Mouse (Mus musculus): ENCODE results near the gene Grin2b. TPM values are rescaled to one million over a fixed set of nuclear protein-coding genes. Genes with fewer than 3 reads are reported as not detected.
"Not testable (repeated sequence)": the region's sequence is repeated elsewhere in the genome, so short reads cannot be mapped to it uniquely, and the experiment has no call there.

Gene Grin2b
- polyA plus RNA-seq, 1 experiment from 2014 or later = 62.4 TPM

GRCm38 (mm10) chr6:135703655-135704054 is 469.7 kb downstream of the Grin2b start:
- 46% methylated on average over 2 of the region's 2 CpGs for WGBS
- no peaks in the 10 kb centered on the region for H3K4me1 ChIP-seq (replicated peaks)
- no peak overlapping the region for H3K4me2 ChIP-seq
- no peaks in the 10 kb centered on the region for H3K36me3 ChIP-seq
- no peaks in the 10 kb centered on the region for H3K27me3 ChIP-seq
- H3K9me3 ChIP-seq = no peaks in the 10 kb centered on the region
- ATAC-seq (ENCODE audit: low FRiP score, low read depth) = no peak
- H3K4me3 ChIP-seq = no peak overlapping the region
- H3K27ac ChIP-seq (replicated peaks) = no peak overlapping the region
- H3K9ac ChIP-seq = no peak overlapping the region

GRCm38 (mm10) chr6:135701361-135701760 is 471.9 kb downstream of the Grin2b start:
- WGBS = 59% methylated on average over 3 of the region's 3 CpGs
- no peaks in the 10 kb centered on the region for H3K9me3 ChIP-seq
- no peaks in the 10 kb centered on the region for H3K36me3 ChIP-seq
- no peak for ATAC-seq (ENCODE audit: low FRiP score, low read depth)
- H3K27me3 ChIP-seq = no peaks in the 10 kb centered on the region
- H3K9ac ChIP-seq = no peak overlapping the region
- H3K27ac ChIP-seq (replicated peaks) = no peak overlapping the region
- no peaks in the 10 kb centered on the region for H3K4me1 ChIP-seq (replicated peaks)
- H3K4me2 ChIP-seq = no peak overlapping the region
- no peak overlapping the region for H3K4me3 ChIP-seq

- Histone ChIP-seq H3K27ac (replicated peaks) (no peak overlapping the region), H3K27me3 (no peaks in the 10 kb centered on the region), H3K36me3 (no peaks in the 10 kb centered on the region), H3K9ac (no peak overlapping the region), H3K4me3 (no peak overlapping the region), H3K4me1 (replicated peaks) (no peaks in the 10 kb centered on the region), H3K4me2 (no peak overlapping the region), H3K9me3 (no peaks in the 10 kb centered on the region)
- no peak for ATAC-seq (ENCODE audit: low FRiP score, low read depth)
- WGBS = 85% methylated on average over 12 of the region's 12 CpGs
Measured at GRCm38 (mm10) chr6:135700717-135701345, 472.5 kb downstream of the Grin2b start.

- ATAC-seq (ENCODE audit: low FRiP score, low read depth) = no peak
- H3K36me3 ChIP-seq = no peaks in the 10 kb centered on the region
- no peaks in the 10 kb centered on the region for H3K27me3 ChIP-seq
- H3K4me3 ChIP-seq = no peak overlapping the region
- H3K9ac ChIP-seq = no peak overlapping the region
- no peaks in the 10 kb centered on the region for H3K4me1 ChIP-seq (replicated peaks)
- H3K9me3 ChIP-seq = no peaks in the 10 kb centered on the region
- WGBS = 71% methylated on average over 9 of the region's 9 CpGs
- no peak overlapping the region for H3K27ac ChIP-seq (replicated peaks)
- H3K4me2 ChIP-seq = no peak overlapping the region
Measured at GRCm38 (mm10) chr6:135692533-135692932, 480.8 kb downstream of the Grin2b start.

GRCm38 (mm10) chr6:135691561-135691960 is 481.8 kb downstream of the Grin2b start:
- H3K9me3 ChIP-seq = no peaks in the 10 kb centered on the region
- H3K4me2 ChIP-seq = no peak overlapping the region
- ATAC-seq (ENCODE audit: low FRiP score, low read depth) = no peak
- no peak overlapping the region for H3K9ac ChIP-seq
- no peaks in the 10 kb centered on the region for H3K27me3 ChIP-seq
- 90% methylated on average over 7 of the region's 7 CpGs for WGBS
- no peaks in the 10 kb centered on the region for H3K4me1 ChIP-seq (replicated peaks)
- H3K27ac ChIP-seq (replicated peaks) = no peak overlapping the region
- no peaks in the 10 kb centered on the region for H3K36me3 ChIP-seq
- H3K4me3 ChIP-seq = no peak overlapping the region

GRCm38 (mm10) chr6:135687926-135688325 is 485.4 kb downstream of the Grin2b start:
- H3K27me3 ChIP-seq = no peaks in the 10 kb centered on the region
- WGBS = 68% methylated on average over 9 of the region's 9 CpGs
- H3K4me1 ChIP-seq (replicated peaks) = no peaks in the 10 kb centered on the region
- no peak overlapping the region for H3K9ac ChIP-seq
- no peak overlapping the region for H3K4me2 ChIP-seq
- ATAC-seq (ENCODE audit: low FRiP score, low read depth) = no peak
- H3K36me3 ChIP-seq = no peaks in the 10 kb centered on the region
- H3K4me3 ChIP-seq = no peak overlapping the region
- no peak overlapping the region for H3K27ac ChIP-seq (replicated peaks)
- no peaks in the 10 kb centered on the region for H3K9me3 ChIP-seq

GRCm38 (mm10) chr6:135684206-135684605 is 489.1 kb downstream of the Grin2b start:
- Histone ChIP-seq H3K36me3 (no peaks in the 10 kb centered on the region), H3K4me2 (no peak overlapping the region), H3K9ac (no peak overlapping the region), H3K9me3 (no peaks in the 10 kb centered on the region), H3K27ac (replicated peaks) (no peak overlapping the region), H3K27me3 (no peaks in the 10 kb centered on the region), H3K4me3 (no peak overlapping the region), H3K4me1 (replicated peaks) (no peaks in the 10 kb centered on the region)
- WGBS = 63% methylated on average over 2 of the region's 2 CpGs
- no peak for ATAC-seq (ENCODE audit: low FRiP score, low read depth)

GRCm38 (mm10) chr6:135681423-135681822 is 491.9 kb downstream of the Grin2b start:
- H3K9ac ChIP-seq; H3K27me3 ChIP-seq; H3K4me2 ChIP-seq; H3K9me3 ChIP-seq; H3K36me3 ChIP-seq; H3K4me1 ChIP-seq (replicated peaks); H3K27ac ChIP-seq (replicated peaks); H3K4me3 ChIP-seq; ATAC-seq (ENCODE audit: low FRiP score, low read depth): not testable (repeated sequence)
- WGBS = 84% methylated on average over 4 of the region's 4 CpGs

- 0 out of 2 replicates have a peak, but pooled peaks cover 4% of the 10 kb centered on the region for H3K9me3 ChIP-seq
- no peak overlapping the region for H3K27ac ChIP-seq (replicated peaks)
- 71% methylated on average over 14 of the region's 14 CpGs for WGBS
- H3K4me1 ChIP-seq (replicated peaks) = no peaks in the 10 kb centered on the region
- no peak overlapping the region for H3K9ac ChIP-seq
- no peak overlapping the region for H3K4me3 ChIP-seq
- H3K4me2 ChIP-seq = no peak overlapping the region
- no peak for ATAC-seq (ENCODE audit: low FRiP score, low read depth)
- H3K36me3 ChIP-seq = no peaks in the 10 kb centered on the region
- no peaks in the 10 kb centered on the region for H3K27me3 ChIP-seq
Measured at GRCm38 (mm10) chr6:135680105-135680710, 493.1 kb downstream of the Grin2b start.

GRCm38 (mm10) chr6:135674380-135674779 is 498.9 kb downstream of the Grin2b start:
- H3K4me2 ChIP-seq = no peak overlapping the region
- no peak overlapping the region for H3K27ac ChIP-seq (replicated peaks)
- H3K9me3 ChIP-seq = 0 out of 2 replicates have a peak, but pooled peaks cover 4% of the 10 kb centered on the region
- H3K4me3 ChIP-seq = no peak overlapping the region
- no peaks in the 10 kb centered on the region for H3K27me3 ChIP-seq
- H3K9ac ChIP-seq = no peak overlapping the region
- H3K4me1 ChIP-seq (replicated peaks) = no peaks in the 10 kb centered on the region
- no peak for ATAC-seq (ENCODE audit: low FRiP score, low read depth)
- 24% methylated on average over 4 of the region's 4 CpGs for WGBS
- no peaks in the 10 kb centered on the region for H3K36me3 ChIP-seq

- no peak overlapping the region for H3K4me3 ChIP-seq
- no peaks in the 10 kb centered on the region for H3K27me3 ChIP-seq
- 0 out of 2 replicates have a peak, but pooled peaks cover 4% of the 10 kb centered on the region for H3K9me3 ChIP-seq
- no peak overlapping the region for H3K9ac ChIP-seq
- H3K4me2 ChIP-seq = no peak overlapping the region
- no peak for ATAC-seq (ENCODE audit: low FRiP score, low read depth)
- H3K36me3 ChIP-seq = no peaks in the 10 kb centered on the region
- H3K27ac ChIP-seq (replicated peaks) = no peak overlapping the region
- no peaks in the 10 kb centered on the region for H3K4me1 ChIP-seq (replicated peaks)
Measured at GRCm38 (mm10) chr6:135672003-135672402, 501.3 kb downstream of the Grin2b start.
